Mouse (Mus musculus) neural tube, embryonic 14.5 days (tissue): Measurements from ENCODE around the gene Galns. TPM values are rescaled to one million over a fixed set of nuclear protein-coding genes. Genes with fewer than 3 reads are reported as not detected.

Source experiments
- ATAC-seq: fragments of 200-750 bp; cut with Nextera tagmentation; 2 replicates; pipeline ENCODE4 v1.8.0; 2017; ENCODE audit warnings: low read depth, mild to moderate bottlenecking, moderate TSS enrichment, moderate library complexity
- H3K27ac ChIP-seq: fragments of 300-500 bp; sonication (generic); 2 replicates; pipeline ENCODE4 v1.5.1; 2014; ENCODE audit warnings: low read depth, mild to moderate bottlenecking, control low read depth, low read length, moderate library complexity, mixed read lengths
- H3K27me3 ChIP-seq: fragments of 300-500 bp; sonication (generic); 2 replicates; pipeline ENCODE4 v1.6.1; 2014; ENCODE audit warnings: low read length; ENCODE audit not compliant: control insufficient read depth, insufficient read depth
- H3K36me3 ChIP-seq: fragments of 300-500 bp; sonication (generic); 2 replicates; pipeline ENCODE4 v1.6.1; 2014; ENCODE audit warnings: low read length, mixed read lengths; ENCODE audit not compliant: control insufficient read depth, insufficient read depth
- H3K4me1 ChIP-seq: fragments of 300-500 bp; sonication (generic); 2 replicates; pipeline ENCODE4 v1.6.1; 2014; ENCODE audit warnings: low read length; ENCODE audit not compliant: control insufficient read depth, insufficient read depth
- H3K4me2 ChIP-seq: fragments of 300-500 bp; sonication (generic); 2 replicates; pipeline ENCODE4 v1.6.1; 2014; ENCODE audit warnings: mild to moderate bottlenecking, low read depth, low read length, control low read depth
- H3K4me3 ChIP-seq: fragments of 300-500 bp; sonication (generic); 2 replicates; pipeline ENCODE4 v1.5.1; 2014; ENCODE audit warnings: low read depth, low read length, control low read depth, mixed read lengths
- H3K9ac ChIP-seq: fragments of 300-500 bp; sonication (generic); replicated peaks from 2 replicates; pipeline ENCODE4 v1.6.1; 2014; ENCODE audit warnings: low read depth, mild to moderate bottlenecking, control low read depth, low read length, mixed read lengths
- H3K9me3 ChIP-seq: fragments of 300-500 bp; sonication (generic); 2 replicates; pipeline ENCODE4 v1.6.1; 2016; ENCODE audit warnings: low read length; ENCODE audit not compliant: control insufficient read depth
- WGBS: fragments of 180-500 bp; shearing (Covaris S2); extraction: QIAGEN DNeasy Blood & Tissue Kit; methylation state at CpG from one replicate; pipeline ENCODE4 v1.1.7; 2014; 5-methylcytosine and 5-hydroxymethylcytosine counted together
- polyA plus RNA-seq: library from polyadenylated mRNA; unstranded; fragments of >200 nt; fragmentation: Nextera tagmentation; extraction: Ambion mirVana; gene quantifications from 2 replicates; pipeline ENCODE4 v1.2.1, GENCODE M21; 2014

Gene Galns
- polyA plus RNA-seq, 1 experiment from 2014 or later: 7.1 TPM

DNA sequence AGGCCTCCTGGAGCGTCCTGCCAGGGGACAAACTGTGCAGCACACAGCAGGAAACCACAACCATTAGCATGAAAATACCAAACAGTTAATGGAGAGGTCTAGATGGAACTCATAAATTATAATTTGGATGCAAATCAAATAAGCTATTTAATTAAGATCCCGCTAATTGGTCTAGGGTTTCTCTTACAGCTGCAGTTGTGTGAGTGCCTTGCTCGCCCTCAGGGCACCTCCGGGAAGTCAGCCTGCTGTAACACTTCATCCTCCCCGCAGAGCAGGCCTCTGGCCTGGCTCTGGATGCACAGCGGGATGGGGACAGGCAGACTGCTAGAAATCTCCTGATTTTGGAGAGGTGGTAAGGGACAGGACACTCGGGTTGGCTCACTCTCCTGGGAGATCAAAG, 25.1 kb downstream of the Galns start:
- Histone ChIP-seq H3K36me3 (no peaks in the 10 kb centered on the region), H3K4me2 (no peak overlapping the region), H3K4me1 (0 out of 2 replicates have a peak, but pooled peaks cover 7% of the 10 kb centered on the region), H3K9me3 (no peaks in the 10 kb centered on the region), H3K9ac (no peak overlapping the region), H3K27me3 (no peaks in the 10 kb centered on the region), H3K27ac (no peak overlapping the region), H3K4me3 (no peak overlapping the region)
- 40% methylated on average over 7 of the region's 7 CpGs for WGBS
- ATAC-seq: peak; percentile 54; the same call in 1 of the 2 replicates

DNA sequence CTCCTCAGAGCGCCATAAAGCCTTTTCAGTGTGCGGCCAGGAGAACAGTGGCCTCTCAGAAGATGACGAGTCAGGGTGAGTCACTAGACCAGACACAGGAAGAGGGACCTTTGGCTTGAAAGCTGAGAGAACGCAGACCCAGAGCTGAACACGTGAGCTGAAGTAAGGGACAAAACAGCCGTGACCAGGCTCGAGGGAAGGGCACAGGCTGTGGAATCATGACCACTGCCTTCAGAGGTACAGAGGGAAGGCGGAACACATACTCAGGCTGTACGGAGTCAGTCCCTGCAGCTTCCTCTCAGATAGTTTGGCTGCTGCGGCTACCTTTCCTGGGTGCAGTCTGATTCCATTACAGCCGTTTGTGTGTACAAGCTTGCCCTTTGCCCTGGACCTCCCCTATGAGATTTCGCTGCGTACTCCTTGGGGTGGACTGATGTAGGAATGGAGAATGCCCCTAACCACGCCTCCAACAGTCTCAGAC, 25.8 kb downstream of the Galns start:
- 0 out of 2 replicates have a peak, but pooled peaks cover 7% of the 10 kb centered on the region for H3K4me1 ChIP-seq
- no peak overlapping the region for H3K27ac ChIP-seq
- H3K4me2 ChIP-seq: no peak overlapping the region
- H3K36me3 ChIP-seq: no peaks in the 10 kb centered on the region
- WGBS: 79% methylated on average over 14 of the region's 14 CpGs
- H3K27me3 ChIP-seq: no peaks in the 10 kb centered on the region
- no peak for ATAC-seq
- H3K9me3 ChIP-seq: no peaks in the 10 kb centered on the region
- H3K9ac ChIP-seq: no peak overlapping the region
- no peak overlapping the region for H3K4me3 ChIP-seq

DNA sequence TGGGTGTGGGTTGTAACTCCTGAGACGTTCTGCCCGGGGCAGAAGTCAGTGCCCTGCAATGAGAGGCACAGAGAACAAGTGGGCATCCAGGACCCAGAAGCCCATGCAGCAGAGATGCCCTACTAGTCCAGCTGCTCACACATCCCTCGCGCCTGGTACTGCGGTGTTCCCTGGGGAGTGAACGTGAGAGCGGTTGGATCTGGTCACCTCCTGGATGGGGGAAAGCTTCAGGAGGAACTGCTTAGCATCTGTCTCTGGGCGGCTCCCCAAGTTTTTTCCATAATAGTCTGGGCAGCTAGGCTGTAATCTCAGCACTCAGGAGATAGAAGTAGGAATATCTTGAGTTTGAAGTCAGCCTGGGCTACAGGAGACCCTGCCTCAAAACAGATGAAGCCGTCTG, 26.3 kb downstream of the Galns start:
- Histone ChIP-seq H3K27ac (no peak overlapping the region), H3K9ac (no peak overlapping the region), H3K36me3 (no peaks in the 10 kb centered on the region), H3K4me1 (0 out of 2 replicates have a peak, but pooled peaks cover 7% of the 10 kb centered on the region), H3K4me3 (no peak overlapping the region), H3K4me2 (no peak overlapping the region), H3K9me3 (no peaks in the 10 kb centered on the region), H3K27me3 (no peaks in the 10 kb centered on the region)
- no peak for ATAC-seq
- WGBS: 75% methylated on average over 9 of the region's 9 CpGs

DNA sequence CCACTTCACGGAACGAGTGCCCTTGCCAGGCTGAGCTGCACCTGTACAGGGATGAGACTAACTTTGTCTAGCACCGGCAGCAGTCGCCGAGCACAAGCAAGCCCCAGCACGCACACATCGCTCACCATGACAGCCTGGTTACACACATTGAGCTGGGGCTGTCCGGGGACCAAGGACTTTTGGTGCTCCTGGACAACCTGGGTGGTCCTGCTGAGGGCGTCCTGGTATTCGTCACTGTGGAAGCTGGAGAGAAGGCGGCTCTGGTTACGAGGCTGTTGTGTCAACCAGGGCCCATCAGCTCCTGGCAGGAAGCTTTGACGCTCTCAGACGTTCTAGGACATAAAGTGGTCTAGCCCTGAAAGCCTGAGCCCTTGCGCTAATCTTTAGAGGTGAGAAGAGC, 30.3 kb downstream of the Galns start:
- Histone ChIP-seq H3K4me2 (no peak overlapping the region), H3K4me3 (no peak overlapping the region), H3K9me3 (no peaks in the 10 kb centered on the region), H3K27ac (no peak overlapping the region), H3K27me3 (no peaks in the 10 kb centered on the region), H3K9ac (no peak overlapping the region), H3K4me1 (peaks cover 11% of the 10 kb centered on the region), H3K36me3 (no peaks in the 10 kb centered on the region)
- no peak for ATAC-seq
- 64% methylated on average over 13 of the region's 15 CpGs for WGBS

DNA sequence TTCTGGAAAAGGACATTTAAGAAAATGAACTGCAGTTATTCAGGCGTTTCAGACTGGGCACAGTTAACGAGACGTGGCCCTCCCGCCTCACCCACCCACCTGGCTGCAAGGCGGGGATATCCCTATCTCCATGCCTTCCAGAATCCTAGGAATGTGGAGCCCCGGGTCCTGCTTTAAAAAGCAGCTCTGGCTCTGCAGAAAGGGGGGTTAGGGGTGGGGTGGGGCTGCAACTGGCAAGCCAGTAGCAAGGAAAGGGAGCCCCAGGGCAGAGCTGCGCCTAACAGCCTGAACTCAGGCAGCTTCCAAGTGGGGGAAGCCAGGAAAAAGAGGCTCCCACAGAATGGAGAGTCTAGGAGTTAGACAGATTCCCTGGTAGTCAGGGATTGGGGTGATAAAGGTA, 32.1 kb downstream of the Galns start:
- WGBS: 28% methylated on average over 7 of the region's 7 CpGs

DNA sequence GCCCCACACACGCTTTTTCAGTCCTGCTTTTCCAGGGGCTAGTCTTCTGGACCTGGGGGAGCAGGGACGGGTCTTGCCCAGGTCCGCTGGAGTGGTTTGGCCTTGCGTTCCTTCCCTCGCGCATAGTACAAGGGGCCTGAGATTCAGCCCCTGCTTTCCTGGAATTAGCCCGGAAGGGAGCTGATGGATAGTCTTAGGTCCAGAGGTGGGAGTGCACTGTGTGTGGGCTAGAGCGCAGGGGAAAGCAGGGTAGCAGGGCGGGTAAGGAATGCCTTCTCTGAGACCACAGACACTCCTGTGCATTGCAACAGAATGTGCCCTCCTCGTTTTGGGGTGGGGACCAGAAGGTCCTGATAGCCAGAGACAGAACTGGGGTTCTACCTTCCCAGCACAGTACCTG, 34.1 kb downstream of the Galns start:
- ATAC-seq: peak; percentile 8; the same call in 1 of the 2 replicates
- H3K4me3 ChIP-seq: peak overlapping the region; percentile 60
- H3K27ac ChIP-seq: no peak overlapping the region
- no peaks in the 10 kb centered on the region for H3K27me3 ChIP-seq
- H3K36me3 ChIP-seq: 0 out of 2 replicates have a peak, but pooled peaks cover 3% of the 10 kb centered on the region
- WGBS: 42% methylated on average over 10 of the region's 10 CpGs
- peaks cover 17% of the 10 kb centered on the region for H3K4me1 ChIP-seq
- no peaks in the 10 kb centered on the region for H3K9me3 ChIP-seq
- peak overlapping the region; percentile 95 for H3K4me2 ChIP-seq
- peak overlapping the region; percentile 65 for H3K9ac ChIP-seq

More for the DNA sequence above, 32.1 kb downstream of the Galns start:
- no peak overlapping the region for H3K9ac ChIP-seq
- no peaks in the 10 kb centered on the region for H3K36me3 ChIP-seq
- no peak overlapping the region for H3K4me3 ChIP-seq
- no peak overlapping the region for H3K27ac ChIP-seq
- H3K9me3 ChIP-seq: no peaks in the 10 kb centered on the region
- no peak overlapping the region for H3K4me2 ChIP-seq
- no peaks in the 10 kb centered on the region for H3K27me3 ChIP-seq
- H3K4me1 ChIP-seq: peaks cover 17% of the 10 kb centered on the region
- no peak for ATAC-seq

DNA sequence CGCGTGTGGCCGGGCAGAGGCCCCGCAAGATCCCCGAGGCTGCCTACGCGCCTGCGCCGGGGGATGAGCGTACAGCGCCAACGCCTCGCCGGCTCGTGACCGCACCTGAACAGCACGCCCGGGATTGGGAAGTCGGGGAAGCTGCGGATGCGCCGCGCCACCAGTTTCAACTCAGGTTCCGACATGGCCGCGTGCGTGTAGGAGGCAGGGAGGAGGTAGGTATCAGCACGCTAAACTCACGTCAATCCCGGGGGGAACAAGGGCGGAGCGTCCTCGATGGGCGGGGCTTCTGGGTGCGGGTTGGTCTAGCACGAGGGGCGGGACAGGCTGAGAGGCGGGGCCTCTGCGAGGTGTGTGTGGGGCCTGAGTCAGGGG, 34.6 kb downstream of the Galns start, which contains the start of gene Aprt:
Gene Aprt (minus strand): TSS at position 262 of the 375 bp plus-strand sequence.
- Histone ChIP-seq H3K27ac (peak within 1 kb of the TSS; percentile 52), H3K9ac (peak within 1 kb of the TSS; percentile 65), H3K4me3 (peak within 1 kb of the TSS; percentile 60), H3K4me2 (peak within 1 kb of the TSS; percentile 95), H3K9me3 (no peaks in the 10 kb centered on the region), H3K4me1 (peaks cover 17% of the 10 kb centered on the region), H3K27me3 (no peaks in the 10 kb centered on the region), H3K36me3 (0 out of 2 replicates have a peak, but pooled peaks cover 6% of the 10 kb centered on the region)
- under 1% methylated on average over 39 of the region's 39 CpGs for WGBS
- peak; percentile 88 for ATAC-seq

DNA sequence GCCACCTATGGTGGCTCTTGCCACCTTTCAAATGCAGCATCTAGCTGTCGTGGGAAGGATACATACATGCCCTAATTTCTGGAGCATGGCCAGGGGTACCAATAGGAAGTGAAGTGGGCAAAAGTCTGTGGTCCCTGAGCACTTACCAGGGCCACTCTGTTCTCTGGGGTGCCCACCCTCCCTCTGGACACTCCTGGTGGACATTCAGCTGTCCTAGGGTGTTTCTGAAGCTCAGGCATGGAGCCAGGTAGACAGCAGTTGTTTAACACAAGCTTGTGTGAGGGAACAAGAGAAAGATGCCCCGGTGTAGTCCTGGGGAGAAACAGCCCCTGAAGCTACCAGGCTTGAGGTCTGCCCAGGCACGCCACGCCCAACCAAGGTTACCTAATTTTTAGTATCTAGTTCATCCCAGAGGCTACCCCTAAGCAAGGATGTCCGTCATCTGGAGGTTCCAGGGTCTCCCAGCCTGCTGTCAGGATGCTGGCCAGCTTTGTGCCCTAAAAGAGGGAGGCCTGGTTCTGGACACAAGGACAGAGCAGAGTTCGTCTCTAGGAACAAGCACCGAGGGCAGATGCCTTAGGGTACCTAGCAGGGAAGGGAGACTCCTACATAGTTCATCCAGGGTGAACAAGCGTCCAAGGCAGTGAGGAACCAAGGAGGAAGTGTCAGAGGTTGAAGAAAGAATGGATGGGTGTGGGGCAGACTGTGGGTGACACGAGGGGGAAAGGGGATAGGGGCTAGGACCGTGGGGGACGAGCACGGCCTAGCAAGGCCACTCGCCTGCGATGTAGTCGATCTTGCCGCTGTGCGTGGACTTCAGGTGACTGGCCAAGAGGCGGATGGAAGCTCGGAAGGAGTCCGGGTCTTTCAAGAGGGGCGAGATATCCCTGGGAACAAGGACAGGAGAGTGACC, 35.3 kb downstream of the Galns start:
- H3K36me3 ChIP-seq: 0 out of 2 replicates have a peak, but pooled peaks cover 6% of the 10 kb centered on the region
- peak overlapping the region; percentile 52 for H3K27ac ChIP-seq
- H3K9me3 ChIP-seq: no peaks in the 10 kb centered on the region
- H3K9ac ChIP-seq: peak overlapping the region; percentile 65
- WGBS: 20% methylated on average over 21 of the region's 21 CpGs
- peaks cover 17% of the 10 kb centered on the region for H3K4me1 ChIP-seq
- no peak; the same call in 1 of the 2 replicates for ATAC-seq
- no peaks in the 10 kb centered on the region for H3K27me3 ChIP-seq
- peak overlapping the region; percentile 60 for H3K4me3 ChIP-seq
- peak overlapping the region; percentile 95 for H3K4me2 ChIP-seq

DNA sequence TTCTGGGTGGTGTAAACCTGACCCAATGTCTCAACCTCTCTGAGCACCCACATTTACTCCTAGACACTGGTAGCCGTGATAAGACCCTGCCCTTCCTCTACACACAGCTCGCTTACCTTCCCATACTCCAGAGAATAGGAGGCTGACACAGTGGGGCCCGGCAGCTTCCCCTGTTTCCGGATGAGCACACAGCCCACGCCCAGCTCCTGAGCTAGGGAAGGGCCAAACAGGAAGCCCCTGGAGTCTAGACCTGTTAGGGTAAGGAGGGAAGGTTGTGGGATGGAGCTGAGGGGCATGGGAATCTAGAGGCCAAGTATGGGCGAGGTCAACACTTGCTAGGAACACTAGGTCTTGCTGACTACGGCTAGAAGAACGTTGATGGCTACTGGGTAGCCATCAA, 36.0 kb downstream of the Galns start:
- Histone ChIP-seq H3K27ac (no peak overlapping the region), H3K9me3 (no peaks in the 10 kb centered on the region), H3K9ac (no peak overlapping the region), H3K4me2 (peak overlapping the region; percentile 95), H3K36me3 (0 out of 2 replicates have a peak, but pooled peaks cover 6% of the 10 kb centered on the region), H3K4me1 (peaks cover 17% of the 10 kb centered on the region), H3K4me3 (peak overlapping the region; percentile 60; the same call in 1 of the 2 replicates), H3K27me3 (no peaks in the 10 kb centered on the region)
- ATAC-seq: no peak
- 81% methylated on average over 8 of the region's 8 CpGs for WGBS
